Mouse (Mus musculus) Patski (cell line): ENCODE data around the gene Eif3l. TPM values are rescaled to one million over a fixed set of nuclear protein-coding genes. Genes with fewer than 3 reads are reported as not detected.
A peak's percentile ranks its signal among the peaks of the same experiment; 100 is the strongest.

ENCODE experiments used
- ATAC-seq: fragments of 100-300 bp; one replicate; pipeline ENCODE4 v1.8.0; 2021
- CTCF ChIA-PET: fragments of 350-600 bp; sonication (Branson Sonifier 250); formaldehyde crosslinking; loops from one replicate; lab custom pipeline; 2022; ENCODE audit warnings: inconsistent platforms; lab: Charles Lee
- POLR2A ChIA-PET: fragments of 350-600 bp; sonication (Branson Sonifier 250); formaldehyde crosslinking; loops from one replicate; lab custom pipeline; 2022; ENCODE audit warnings: antibody characterized with exemption, inconsistent platforms; lab: Charles Lee
- DNase-seq: peaks from one replicate; pipeline ENCODE4 v3.0.0-alpha.2; 2011; ENCODE audit warnings: low read depth, low spot score
- H3K27me3 ChIP-seq: fragments of 371-371 bp; one replicate; pipeline ENCODE4 v1.5.1; 2021
- CTCF ChIP-seq: fragments of 100-300 bp; IDR thresholded peaks from one replicate; pipeline ENCODE4 v1.5.1; 2021
- in situ Hi-C: fragments of 300-500 bp; cut with MboI; formaldehyde crosslinking; loops from 3 replicates; pipeline ENCODE4 v1.11.1; 2018; ENCODE audit warnings: low pct_unique_long_range_greater_than_20kb, mixed read lengths
- polyA plus RNA-seq: library from polyadenylated mRNA; unstranded; gene quantifications from one replicate; pipeline ENCODE4 v1.2.3, GENCODE M21; 2021

The Eif3l gene
- polyA plus RNA-seq, 1 experiment from 2014 or later, result 220 TPM

DNA sequence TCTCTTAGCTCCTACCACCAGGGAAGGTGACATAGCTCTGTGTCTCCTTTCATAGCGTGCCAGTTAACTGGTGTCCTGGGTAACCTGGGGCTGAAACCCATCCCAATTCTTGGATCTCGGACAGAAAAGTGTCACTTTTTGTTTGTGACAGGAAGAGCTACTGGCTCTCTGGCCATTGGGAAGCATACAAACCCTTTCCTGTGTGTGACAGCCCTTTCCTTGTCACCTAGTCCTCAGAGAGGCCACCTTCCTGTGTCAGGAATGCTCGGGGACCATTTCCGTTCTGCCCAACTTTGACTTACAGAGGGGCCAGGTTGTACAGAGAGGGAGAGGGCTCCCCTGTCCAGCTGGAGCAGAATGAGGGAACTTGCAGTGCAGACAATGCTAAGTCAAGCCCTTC lies 24.5 kb downstream of the Eif3l start:
- in situ Hi-C loops, result no loop called here
- TF ChIP-seq CTCF, result no peak
- H3K27me3 ChIP-seq, result no peaks in the 10 kb centered on the region
- no peak for ATAC-seq
- CTCF ChIA-PET, result interaction anchor here (1.2 to 1.5 kb wide), 3 partner anchors 8 to 40 kb away, joined by 3 read pairs; no protein-coding TSS in a partner anchor
- no peak for DNase-seq
- POLR2A ChIA-PET, result interaction anchor here (0.6 to 1.9 kb wide), 3 partner anchors 9 to 223 kb away, joined by 4 to 5 read pairs (median 4); partner anchors contain the start of gene Micall1

DNA sequence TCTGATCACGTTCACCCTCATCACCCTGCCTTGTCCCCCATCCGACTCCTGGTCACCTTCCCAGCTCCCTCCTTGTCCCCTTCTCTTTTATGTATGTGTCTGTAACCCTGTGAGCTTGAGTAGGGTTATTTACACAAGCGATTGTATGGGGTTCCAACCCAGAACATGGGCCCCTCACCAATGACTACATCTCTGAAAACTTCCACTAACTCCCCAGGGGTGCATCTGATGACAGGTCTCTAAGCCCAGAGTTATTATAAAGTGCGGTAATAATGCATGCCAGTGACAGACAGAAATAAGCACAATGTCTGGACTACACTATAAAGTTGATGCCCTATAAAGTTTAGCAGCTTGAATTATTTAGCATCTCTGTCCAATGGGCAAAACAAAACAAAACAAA lies 25.4 kb downstream of the Eif3l start:
- TF ChIP-seq CTCF, result no peak
- DNase-seq (no peak), ATAC-seq (no peak)
- CTCF ChIA-PET, result interaction anchor here (1.0 to 1.5 kb wide), 3 partner anchors 9 to 19 kb away, joined by 3 read pairs; no protein-coding TSS in a partner anchor
- H3K27me3 ChIP-seq, result no peaks in the 10 kb centered on the region
- in situ Hi-C loops, result no loop called here
- POLR2A ChIA-PET, result interaction anchor here (0.9 to 1.9 kb wide), 2 partner anchors 8 to 9 kb away, joined by 4 to 5 read pairs; partner anchors contain the start of gene Micall1

DNA sequence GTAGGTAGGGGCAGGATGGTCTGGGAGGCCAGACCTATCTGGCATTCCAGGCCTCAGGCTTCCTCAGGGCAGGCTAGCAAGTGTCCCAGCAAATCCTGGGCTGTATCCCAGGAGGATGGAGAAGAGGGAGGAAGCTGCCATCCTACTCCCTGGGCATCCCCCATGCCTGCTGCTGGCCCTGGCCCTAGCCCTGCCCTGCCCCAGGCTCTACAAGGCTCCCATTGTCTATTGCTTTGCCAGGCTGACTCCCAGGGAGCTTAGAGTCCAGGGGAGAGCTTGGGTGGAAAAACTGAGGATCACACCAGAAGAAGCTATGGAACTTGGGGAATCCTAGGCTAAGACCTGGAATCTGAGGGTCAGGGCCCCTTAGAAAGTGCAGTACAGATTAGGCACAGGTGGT lies 26.6 kb downstream of the Eif3l start:
- no peak for ATAC-seq
- no peak for TF ChIP-seq CTCF
- in situ Hi-C loops, result no loop called here
- POLR2A ChIA-PET, result no interaction called here
- CTCF ChIA-PET, result no interaction called here
- no peaks in the 10 kb centered on the region for H3K27me3 ChIP-seq
- DNase-seq, result no peak

DNA sequence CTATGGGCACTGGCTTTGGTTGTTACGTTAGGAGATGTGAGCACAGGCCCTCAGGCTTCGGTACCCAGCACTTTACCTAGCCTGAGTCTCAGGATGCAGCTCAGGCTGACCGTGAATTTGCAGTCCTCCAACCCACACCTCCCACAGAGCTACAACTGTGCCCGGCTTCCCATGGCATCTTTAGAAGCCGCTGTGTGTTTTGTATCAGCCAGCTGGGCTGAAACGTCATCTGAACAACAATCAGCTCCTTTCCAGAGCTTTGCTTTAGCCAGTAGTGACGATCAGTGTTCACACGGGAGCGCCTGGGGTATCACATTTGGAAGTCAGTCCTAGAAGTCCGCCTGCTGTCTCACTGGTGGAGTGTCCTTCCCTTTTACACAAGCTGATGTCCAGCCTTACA lies 28.3 kb downstream of the Eif3l start:
- TF ChIP-seq CTCF, result no peak
- POLR2A ChIA-PET, result no interaction called here
- in situ Hi-C loops, result no loop called here
- no peaks in the 10 kb centered on the region for H3K27me3 ChIP-seq
- DNase-seq (no peak), ATAC-seq (no peak)
- CTCF ChIA-PET, result no interaction called here

DNA sequence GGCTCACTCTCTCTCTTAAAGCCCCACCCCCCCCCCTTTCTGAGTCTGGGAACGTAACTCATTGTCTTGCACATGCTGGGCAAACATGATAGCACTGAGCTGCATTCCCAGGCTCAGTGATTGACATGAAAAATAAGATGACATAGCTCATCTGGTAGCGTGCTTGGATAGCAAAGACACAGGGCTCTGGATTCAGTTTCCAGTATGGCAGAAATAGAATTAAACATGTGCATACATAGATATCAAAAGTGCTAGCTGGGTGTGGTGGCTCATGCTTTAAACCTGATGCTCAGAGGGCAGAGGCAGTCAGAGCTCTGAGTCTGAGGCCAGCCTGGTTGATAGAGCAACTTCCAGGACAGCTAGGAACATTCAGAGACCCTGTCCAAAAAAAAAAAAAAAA lies 30.8 kb downstream of the Eif3l start:
- CTCF ChIA-PET, result no interaction called here
- ATAC-seq, result no peak
- in situ Hi-C loops, result no loop called here
- no peaks in the 10 kb centered on the region for H3K27me3 ChIP-seq
- no peak for TF ChIP-seq CTCF
- POLR2A ChIA-PET, result no interaction called here
- DNase-seq, result no peak

DNA sequence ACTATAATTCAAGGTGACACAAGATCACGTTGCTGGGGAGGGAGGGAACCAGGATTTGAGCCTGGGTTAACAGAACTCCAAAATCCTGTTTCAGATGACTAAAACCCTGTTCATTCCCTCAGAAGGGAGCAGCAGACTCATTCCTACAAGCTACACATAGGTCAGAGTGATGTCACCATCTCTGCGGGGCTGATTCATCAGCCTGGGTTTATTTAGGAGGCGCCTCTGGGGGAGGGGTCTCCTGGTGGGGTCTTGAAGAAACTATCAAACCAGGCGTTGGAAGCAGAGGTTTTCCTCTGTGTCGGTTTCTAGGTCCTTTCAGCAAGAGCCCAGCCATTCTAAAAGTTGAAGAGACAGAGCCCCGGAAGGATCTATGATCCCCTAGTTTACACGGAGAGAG lies 33.0 kb downstream of the Eif3l start:
- H3K27me3 ChIP-seq, result no peaks in the 10 kb centered on the region
- ATAC-seq (peak; percentile 15), DNase-seq (peak; percentile 54)
- ChIA-PET POLR2A (interaction anchor here (0.6 to 3.4 kb wide), 3 partner anchors 8 to 97 kb away, joined by 5 to 10 read pairs (median 7); no protein-coding TSS in a partner anchor), CTCF (interaction anchor here (1.4 to 1.5 kb wide), 2 partner anchors 19 to 36 kb away, joined by 4 to 5 read pairs; no protein-coding TSS in a partner anchor)
- in situ Hi-C loops, result no loop called here
- TF ChIP-seq CTCF, result no peak

DNA sequence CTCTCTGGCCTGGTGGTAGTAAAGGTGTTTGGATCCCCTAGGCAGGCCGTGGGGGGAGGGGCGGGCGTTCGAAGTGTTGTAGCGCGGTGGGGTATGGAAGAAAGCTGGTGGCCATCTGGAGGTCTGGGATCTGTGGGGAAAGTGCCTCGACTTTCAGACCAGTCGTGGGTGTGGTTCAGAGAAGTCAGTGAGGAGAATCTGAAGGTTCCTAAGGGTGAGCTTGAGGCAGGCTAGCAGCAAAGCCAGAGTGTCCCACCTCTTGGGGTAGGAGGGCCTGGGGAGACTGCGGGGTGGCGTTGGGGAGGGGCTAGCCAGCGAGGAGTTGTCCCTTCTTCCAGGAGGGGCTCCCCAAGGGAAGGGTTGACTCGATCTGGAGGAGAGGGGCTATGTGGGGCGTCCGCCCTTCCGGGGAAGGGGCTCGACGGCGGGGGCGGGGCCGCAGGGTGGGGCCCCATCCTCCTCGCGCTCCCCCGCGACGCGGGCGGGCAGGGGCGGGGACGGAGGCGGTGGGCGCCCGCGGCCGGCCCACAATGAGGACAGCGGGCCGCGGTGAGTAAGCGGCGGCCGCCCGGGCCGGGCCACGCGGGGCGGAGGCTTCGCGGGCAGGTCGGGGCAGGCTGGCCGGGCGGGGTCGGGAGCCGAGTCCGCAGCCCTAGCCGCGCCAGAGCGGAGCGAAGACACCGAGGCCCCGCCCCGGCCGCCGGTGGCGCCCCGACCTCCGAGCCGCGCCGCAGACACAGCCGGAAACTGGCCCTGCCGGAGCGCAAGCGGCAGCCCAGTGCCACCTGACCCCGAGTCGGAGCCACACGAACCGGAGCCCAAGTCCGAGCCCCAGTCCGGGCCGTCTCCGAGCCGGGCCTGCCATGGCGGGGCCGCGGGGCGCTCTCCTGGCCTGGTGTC lies 33.7 kb downstream of the Eif3l start, which contains the start of gene Micall1:
Gene Micall1, plus strand, starts transcription at position 478 of the 900 bp plus-strand sequence.
- TF ChIP-seq CTCF, result no peak
- ChIA-PET POLR2A (interaction anchor here (0.6 to 3.4 kb wide), 5 partner anchors 9 to 23 kb away, joined by 4 to 10 read pairs (median 4); no protein-coding TSS in a partner anchor), CTCF (interaction anchor here (1.4 to 1.5 kb wide), 2 partner anchors 18 to 37 kb away, joined by 4 to 5 read pairs; no protein-coding TSS in a partner anchor)
- DNase-seq (peak; percentile 42), ATAC-seq (peak; percentile 79)
- in situ Hi-C loops, result no loop called here
- H3K27me3 ChIP-seq, result no peaks in the 10 kb centered on the region

DNA sequence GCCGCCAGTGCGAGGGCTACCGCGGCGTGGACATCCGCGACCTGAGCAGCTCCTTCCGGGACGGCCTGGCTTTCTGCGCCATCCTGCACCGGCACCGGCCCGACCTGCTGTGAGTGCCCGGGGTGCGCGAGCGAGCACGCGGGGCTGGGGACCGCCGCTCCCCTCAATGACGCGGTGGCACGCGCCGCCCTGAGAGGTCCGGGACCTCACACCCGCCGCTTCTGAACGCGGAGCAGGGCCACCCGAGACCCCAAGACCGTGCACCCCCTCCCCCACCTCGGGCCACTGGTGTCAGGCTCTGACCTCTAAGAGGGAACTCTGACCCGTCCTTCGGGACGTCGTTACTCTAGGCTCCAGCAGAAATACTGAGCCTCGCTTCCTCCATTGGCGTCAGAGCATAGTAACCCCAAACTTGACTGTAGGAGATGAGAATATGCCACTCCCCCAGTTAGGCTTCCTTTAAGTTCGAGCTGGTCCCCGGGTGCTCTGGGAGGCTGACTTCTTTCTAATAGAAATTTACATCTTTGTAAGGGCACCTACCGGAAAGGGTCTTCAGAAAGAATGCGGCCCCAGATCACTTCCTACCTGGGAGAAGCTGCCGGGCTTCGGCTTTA lies 34.4 kb downstream of the Eif3l start:
- DNase-seq (no peak), ATAC-seq (peak; percentile 16)
- no peak for TF ChIP-seq CTCF
- ChIA-PET CTCF (interaction anchor here (1.2 kb wide), 1 partner anchor 21 kb away, joined by 3 read pairs; no protein-coding TSS in a partner anchor), POLR2A (interaction anchor here (0.8 to 3.4 kb wide), 4 partner anchors 10 to 32 kb away, joined by 4 to 10 read pairs (median 4); partner anchors contain the start of gene 1700088E04Rik)
- in situ Hi-C loops, result no loop called here
- H3K27me3 ChIP-seq, result no peaks in the 10 kb centered on the region

DNA sequence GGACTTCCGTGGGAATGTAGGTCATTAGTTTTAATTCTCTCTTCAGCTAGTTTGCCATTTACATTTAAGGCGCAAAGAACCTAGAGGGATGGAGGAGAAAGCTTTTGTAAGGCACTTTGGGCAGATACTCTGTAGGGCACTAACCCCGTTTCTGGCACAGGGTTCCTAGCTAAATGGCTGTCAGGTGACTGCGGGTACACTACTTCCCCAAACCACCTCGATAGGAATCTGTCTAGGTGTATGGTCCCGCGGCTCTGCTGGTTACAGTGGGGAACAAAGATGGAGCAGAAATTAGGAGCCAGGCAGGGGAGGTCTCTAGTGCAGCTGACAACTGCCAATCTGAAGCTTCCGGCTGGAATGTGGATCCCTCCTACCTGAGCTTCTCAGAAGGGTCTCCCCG lies 35.1 kb downstream of the Eif3l start:
- no peak for TF ChIP-seq CTCF
- CTCF ChIA-PET, result interaction anchor here (1.2 to 1.3 kb wide), 2 partner anchors 22 to 39 kb away, joined by 3 read pairs; no protein-coding TSS in a partner anchor
- DNase-seq (no peak), ATAC-seq (no peak)
- POLR2A ChIA-PET, result interaction anchor here (1.1 to 3.4 kb wide), 4 partner anchors 10 to 31 kb away, joined by 3 to 10 read pairs (median 4); partner anchors contain the start of gene 1700088E04Rik
- H3K27me3 ChIP-seq, result no peaks in the 10 kb centered on the region
- in situ Hi-C loops, result no loop called here

DNA sequence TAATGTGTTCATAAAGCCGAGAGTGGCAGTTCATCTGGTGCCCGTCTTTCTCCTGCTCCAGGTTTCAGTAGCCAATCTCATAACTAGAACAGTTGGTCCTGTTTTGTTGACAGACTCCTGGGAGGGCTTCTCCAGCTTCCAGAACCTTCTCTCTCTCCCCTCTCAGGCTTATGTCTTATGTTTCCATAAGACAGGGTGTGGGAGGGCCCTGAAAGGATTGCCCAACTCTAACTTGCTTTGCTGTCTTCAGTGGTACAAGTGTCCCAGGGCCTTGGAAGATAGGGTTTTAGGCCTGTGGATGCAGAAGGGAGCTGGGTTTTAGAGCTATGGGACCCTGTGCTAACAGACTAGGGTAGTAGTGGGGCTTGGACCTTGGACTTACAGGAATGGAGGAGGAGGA lies 35.5 kb downstream of the Eif3l start:
- DNase-seq (no peak), ATAC-seq (no peak)
- in situ Hi-C loops, result no loop called here
- H3K27me3 ChIP-seq, result no peaks in the 10 kb centered on the region
- CTCF ChIA-PET, result interaction anchor here (1.2 to 1.3 kb wide), 2 partner anchors 22 to 39 kb away, joined by 3 read pairs; no protein-coding TSS in a partner anchor
- POLR2A ChIA-PET, result interaction anchor here (1.2 to 3.4 kb wide), 3 partner anchors 10 to 31 kb away, joined by 3 to 10 read pairs (median 4); partner anchors contain the start of gene 1700088E04Rik
- no peak for TF ChIP-seq CTCF
